Mouse (Mus musculus) erythroblast, adult 5-6 weeks (primary cell): ENCODE results near the gene Med12l. TPM values are rescaled to one million over a fixed set of nuclear protein-coding genes. Genes with fewer than 3 reads are reported as not detected.

Experiments used
- ATAC-seq: replicated peaks from 2 replicates; pipeline ENCODE4 v1.8.0; 2016; ENCODE audit warnings: moderate number of reproducible peaks, mild to moderate bottlenecking, moderate TSS enrichment, inconsistent platforms; ENCODE audit not compliant: poor library complexity, low FRiP score, severe bottlenecking
- total RNA-seq, 2 experiments: library from RNA; stranded (forward) in 1 of 2; stranded (reverse) in 1 of 2; fragments of 150-400 nt in 1 of 2; fragments of 200-764, 138-1000 nt in 1 of 2; gene quantifications; 2 replicates each; pipeline versions ENCODE4 v1.2.3 to v1.2.4; 2015 to 2017; ENCODE audit warnings: low replicate concordance in 2 of 2

Med12l gene
- total RNA-seq, 2 experiments from 2014 or later = 0.34 to 0.38 TPM

- no peak for ATAC-seq
These were observed 356.3 kb downstream of the Med12l start for GRCm38 (mm10) chr3:59361895-59362294.

Other genes with a start within 250 kb of the Med12l start
- gene Mindy4b-ps, start 183.5 kb upstream of the Med12l start, total RNA-seq (2015; ENCODE audit: low replicate concordance) = not detected in 2 replicates
- 0.14 TPM in 1 of 2 replicates, not detected in the other for gene Mindy4b-ps, start 183.5 kb upstream of the Med12l start, total RNA-seq (2017; ENCODE audit: low replicate concordance)
- gene Clrn1, start 120.5 kb upstream of the Med12l start, total RNA-seq (2015; ENCODE audit: low replicate concordance) = not detected in 2 replicates
- gene Clrn1, start 120.5 kb upstream of the Med12l start, total RNA-seq (2017; ENCODE audit: low replicate concordance) = not detected in 2 replicates
- gene Gpr171, start 96.0 kb downstream of the Med12l start, total RNA-seq (2015; ENCODE audit: low replicate concordance) = 1.3 and 1.9 TPM in 2 replicates
- 2.2 and 4.5 TPM in 2 replicates for gene Gpr171, start 96.0 kb downstream of the Med12l start, total RNA-seq (2017; ENCODE audit: low replicate concordance)
- 0.96 and 4.0 TPM in 2 replicates for gene P2ry14, start 147.8 kb downstream of the Med12l start, total RNA-seq (2015; ENCODE audit: low replicate concordance)
- gene P2ry14, start 147.8 kb downstream of the Med12l start, total RNA-seq (2017; ENCODE audit: low replicate concordance) = 0.98 and 3.1 TPM in 2 replicates
- gene Gpr87, start 189.3 kb downstream of the Med12l start, total RNA-seq (2015; ENCODE audit: low replicate concordance) = not detected in 2 replicates
- not detected in 2 replicates for gene Gpr87, start 189.3 kb downstream of the Med12l start, total RNA-seq (2017; ENCODE audit: low replicate concordance)
- gene P2ry13, start 205.1 kb downstream of the Med12l start, total RNA-seq (2015; ENCODE audit: low replicate concordance) = 1.7 and 9.8 TPM in 2 replicates
- gene P2ry13, start 205.1 kb downstream of the Med12l start, total RNA-seq (2017; ENCODE audit: low replicate concordance) = 1.7 and 2.2 TPM in 2 replicates